13 mouse cellular contexts compared by ENCODE assay signal in the genomic region with DNA sequence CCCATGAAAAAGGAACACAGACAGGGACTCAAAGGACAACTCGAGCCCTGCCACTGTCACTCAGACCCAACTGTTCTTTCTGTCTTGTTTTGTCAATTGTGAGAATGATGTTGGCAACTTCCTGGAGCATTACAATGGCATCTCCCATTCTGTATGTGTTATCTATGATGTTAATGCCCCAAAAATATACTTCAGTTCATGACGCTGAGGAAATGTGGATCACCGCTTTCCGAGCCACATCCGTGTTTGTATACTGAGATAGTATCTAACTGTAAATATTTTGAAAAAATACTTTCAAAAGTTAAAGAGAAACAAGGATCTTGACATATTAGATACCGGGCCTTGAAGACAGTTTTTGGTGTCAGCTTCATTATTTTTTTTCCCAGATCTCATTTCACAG. TPM values are rescaled to one million over a fixed set of nuclear protein-coding genes. Genes with fewer than 3 reads are reported as not detected.
DNase-seq lines count a peak whose midpoint lies in the region; ATAC-seq and TF ChIP-seq lines count a peak whose summit lies in the region.
"Had no signal": no experiment of that assay in that cellular context is flagged by ENCODE, and none has a peak within 500 bp of the region (broad histone marks: within the 10 kb centered on the region; RNA-seq: fewer than 3 reads in every experiment).

No protein-coding gene starts in this region.

- no peak overlapping the region for H3K27ac ChIP-seq in heart, postnatal 0 days (ENCODE audit: low read depth)
- no peak overlapping the region for H3K27ac ChIP-seq in midbrain, embryonic 12.5 days (replicated peaks)
- no peak overlapping the region for H3K27ac ChIP-seq in midbrain, embryonic 15.5 days
- H3K27ac ChIP-seq in forebrain, embryonic 14.5 days (ENCODE audit: low read depth, low read length): no peak overlapping the region
- no peak overlapping the region for H3K27ac ChIP-seq in stomach, embryonic 15.5 days
- no peak overlapping the region for H3K27ac ChIP-seq in thymus, adult 2 months (ENCODE audit: control insufficient read depth, insufficient read depth, low read length)
- H3K27ac ChIP-seq: embryonic facial prominence, embryonic 15.5 days; layer of hippocampus, adult 2 months; neural tube, embryonic 13.5 days had no signal

- DNase-seq in heart, postnatal 0 days (ENCODE audit: low spot score): no peak
- no peak for DNase-seq in heart, postnatal 4 days
- no peak for DNase-seq in forebrain, embryonic 14.5 days (ENCODE audit: low spot score)
- DNase-seq in thymus, adult 2 months: no peak
- DNase-seq: lung, adult 2 months; thymus, postnatal 14 days had no signal

- no peaks in the 10 kb centered on the region for H3K27me3 ChIP-seq in heart, postnatal 0 days (ENCODE audit: control insufficient read depth, insufficient read depth, low read length)
- H3K27me3 ChIP-seq in midbrain, embryonic 12.5 days: no peaks in the 10 kb centered on the region
- H3K27me3 ChIP-seq in midbrain, embryonic 15.5 days (replicated peaks): no peaks in the 10 kb centered on the region
- H3K27me3 ChIP-seq in forebrain, embryonic 14.5 days (replicated peaks; ENCODE audit: control insufficient read depth, insufficient read depth, low read length): no peaks in the 10 kb centered on the region
- no peaks in the 10 kb centered on the region for H3K27me3 ChIP-seq in stomach, embryonic 15.5 days (replicated peaks)
- H3K27me3 ChIP-seq in thymus, adult 2 months (ENCODE audit: control insufficient read depth, insufficient read depth, low read length): no peaks in the 10 kb centered on the region
- H3K27me3 ChIP-seq: embryonic facial prominence, embryonic 15.5 days; neural tube, embryonic 13.5 days had no signal

- TF ChIP-seq CTCF in heart, postnatal 0 days (IDR thresholded peaks at IDR 0.05; ENCODE audit: low read depth): no peak
- TF ChIP-seq CTCF in thymus, adult 2 months (IDR thresholded peaks at IDR 0.05; ENCODE audit: borderline replicate concordance, control insufficient read depth, extremely low read depth, insufficient read depth, low read length, poor library complexity): no peak

- peaks cover 8% of the 10 kb centered on the region for H3K4me1 ChIP-seq in heart, postnatal 0 days (ENCODE audit: control insufficient read depth, insufficient read depth)
- H3K4me1 ChIP-seq in midbrain, embryonic 12.5 days: peaks cover 35% of the 10 kb centered on the region
- peaks cover 16% of the 10 kb centered on the region for H3K4me1 ChIP-seq in midbrain, embryonic 15.5 days
- H3K4me1 ChIP-seq in forebrain, embryonic 14.5 days (ENCODE audit: control insufficient read depth, insufficient read depth, low read length): peaks cover 4% of the 10 kb centered on the region; the same call in 1 of the 2 replicates
- H3K4me1 ChIP-seq in stomach, embryonic 15.5 days: peaks cover 20% of the 10 kb centered on the region
- H3K4me1 ChIP-seq in thymus, adult 2 months (replicated peaks; ENCODE audit: control insufficient read depth, insufficient read depth, low read length): peaks cover 7% of the 10 kb centered on the region

- H3K4me3 ChIP-seq in heart, postnatal 0 days (ENCODE audit: low read depth, low read length): peak overlapping the region; percentile 80; the same call in 1 of the 2 replicates
- H3K4me3 ChIP-seq in midbrain, embryonic 12.5 days: no peak overlapping the region
- H3K4me3 ChIP-seq in midbrain, embryonic 15.5 days: no peak overlapping the region
- no peak overlapping the region for H3K4me3 ChIP-seq in forebrain, embryonic 14.5 days (ENCODE audit: low read depth, low read length)
- no peak overlapping the region for H3K4me3 ChIP-seq in stomach, embryonic 15.5 days (replicated peaks)
- no peak overlapping the region for H3K4me3 ChIP-seq in thymus, adult 2 months (ENCODE audit: control insufficient read depth, insufficient read depth, low read length)
- H3K4me3 ChIP-seq: layer of hippocampus, adult 2 months; neural tube, embryonic 13.5 days had no signal

- H3K36me3 ChIP-seq in heart, postnatal 0 days (replicated peaks; ENCODE audit: control insufficient read depth, insufficient read depth, low read length): peaks cover 44% of the 10 kb centered on the region
- peaks cover 36% of the 10 kb centered on the region for H3K36me3 ChIP-seq in midbrain, embryonic 12.5 days
- H3K36me3 ChIP-seq in midbrain, embryonic 15.5 days (replicated peaks): no peaks in the 10 kb centered on the region
- peaks cover 36% of the 10 kb centered on the region for H3K36me3 ChIP-seq in forebrain, embryonic 14.5 days (ENCODE audit: control insufficient read depth, insufficient read depth, low read length)
- H3K36me3 ChIP-seq in stomach, embryonic 15.5 days: peaks cover 25% of the 10 kb centered on the region
- peaks cover 36% of the 10 kb centered on the region for H3K36me3 ChIP-seq in thymus, adult 2 months (ENCODE audit: control insufficient read depth, insufficient read depth, low read length)

- H3K9ac ChIP-seq in heart, postnatal 0 days (replicated peaks; ENCODE audit: low read depth, low read length): no peak overlapping the region
- no peak overlapping the region for H3K9ac ChIP-seq in midbrain, embryonic 12.5 days (replicated peaks)
- H3K9ac ChIP-seq in midbrain, embryonic 15.5 days: no peak overlapping the region
- H3K9ac ChIP-seq in forebrain, embryonic 14.5 days (ENCODE audit: low read length): no peak overlapping the region
- H3K9ac ChIP-seq in stomach, embryonic 15.5 days: no peak overlapping the region
- H3K9ac ChIP-seq: embryonic facial prominence, embryonic 15.5 days; neural tube, embryonic 13.5 days had no signal

- TF ChIP-seq POLR2A in thymus, adult 2 months (IDR thresholded peaks at IDR 0.05; ENCODE audit: control insufficient read depth, extremely low read depth, insufficient read depth, low read length, poor library complexity): no peak

- TF ChIP-seq EP300 in heart, postnatal 0 days (IDR thresholded peaks at IDR 0.05; ENCODE audit: low read depth): no peak

- H3K4me2 ChIP-seq in heart, postnatal 0 days (ENCODE audit: low read depth, low read length): peak overlapping the region; percentile 93; the same call in 1 of the 2 replicates
- H3K4me2 ChIP-seq in midbrain, embryonic 12.5 days (replicated peaks): peak overlapping the region; percentile 86
- H3K4me2 ChIP-seq in midbrain, embryonic 15.5 days: no peak overlapping the region
- peak overlapping the region; percentile 75 for H3K4me2 ChIP-seq in forebrain, embryonic 14.5 days (ENCODE audit: low read length)
- peak overlapping the region; percentile 91; the same call in 1 of the 2 replicates for H3K4me2 ChIP-seq in stomach, embryonic 15.5 days

- no peak for ATAC-seq in heart, postnatal 0 days (ENCODE audit: insufficient read depth, low read depth)
- ATAC-seq in midbrain, embryonic 12.5 days (ENCODE audit: low FRiP score, low read depth): no peak
- no peak for ATAC-seq in midbrain, embryonic 15.5 days (replicated peaks)
- no peak for ATAC-seq in forebrain, embryonic 14.5 days
- ATAC-seq in stomach, embryonic 15.5 days (ENCODE audit: insufficient read depth, low FRiP score, low read depth): no peak
- ATAC-seq in granulocyte monocyte progenitor cell, adult 5-6 weeks (replicated peaks; ENCODE audit: poor library complexity, severe bottlenecking): no peak

- no peaks in the 10 kb centered on the region for H3K9me3 ChIP-seq in heart, postnatal 0 days (replicated peaks; ENCODE audit: control insufficient read depth, low read length)
- H3K9me3 ChIP-seq in midbrain, embryonic 12.5 days: no peaks in the 10 kb centered on the region
- H3K9me3 ChIP-seq in midbrain, embryonic 15.5 days: no peaks in the 10 kb centered on the region
- H3K9me3 ChIP-seq in forebrain, embryonic 14.5 days (replicated peaks; ENCODE audit: control insufficient read depth, low read length): no peaks in the 10 kb centered on the region
- no peaks in the 10 kb centered on the region for H3K9me3 ChIP-seq in stomach, embryonic 15.5 days
- H3K9me3 ChIP-seq: embryonic facial prominence, embryonic 15.5 days; neural tube, embryonic 13.5 days had no signal

- 59% methylated on average over 6 of the region's 6 CpGs for WGBS in heart, postnatal 0 days
- 90% methylated on average over 6 of the region's 6 CpGs for WGBS in midbrain, embryonic 12.5 days
- 90% methylated on average over 6 of the region's 6 CpGs for WGBS in midbrain, embryonic 15.5 days
- 85% methylated on average over 6 of the region's 6 CpGs for WGBS in forebrain, embryonic 14.5 days
- WGBS in stomach, embryonic 15.5 days: 66% methylated on average over 6 of the region's 6 CpGs
- 93% methylated on average over 6 of the region's 6 CpGs for WGBS in thymus, adult 2 months

RNA-seq across cellular contexts. Expression of a gene that starts 1.9 kb away (rescaled TPM):
- 11.1 and 11.2 TPM in 2 replicates for total RNA-seq in heart, postnatal 0 days (2014; rRNA removed; ENCODE audit: low replicate concordance)
- 23.2 and 26.7 TPM in 2 replicates for polyA plus RNA-seq in heart, postnatal 0 days (2015; fragmentation: Nextera tagmentation; extraction: Ambion mirVana)
- 10 to 100 TPM; 49.5 to 65.6 TPM for total RNA-seq in heart, postnatal 4 days (2021)
- polyA plus RNA-seq in midbrain, embryonic 12.5 days (2016; fragmentation: Nextera tagmentation; extraction: Ambion mirVana): 125 and 128 TPM in 2 replicates
- polyA plus RNA-seq in midbrain, embryonic 15.5 days (2015; fragmentation: Nextera tagmentation; extraction: Ambion mirVana): 12.0 and 18.7 TPM in 2 replicates
- 43.6 and 50.5 TPM in 2 replicates for polyA plus RNA-seq in forebrain, embryonic 14.5 days (2014; fragmentation: Nextera tagmentation; extraction: Ambion mirVana)
- polyA plus RNA-seq in stomach, embryonic 15.5 days (2015; fragmentation: Nextera tagmentation; extraction: Ambion mirVana): 72.1 and 78.4 TPM in 2 replicates
- 8.2 and 25.2 TPM in 2 replicates for total RNA-seq in granulocyte monocyte progenitor cell, adult 5-6 weeks (2014; fragmentation: Nextera tagmentation)
- total RNA-seq in granulocyte monocyte progenitor cell, adult 5-6 weeks (2017): 39.1 and 42.3 TPM in 2 replicates
- 10.3 and 10.8 TPM in 2 replicates for polyA plus RNA-seq in thymus, adult 2 months (2012; rRNA removed)

RNA-seq across cellular contexts. Expression of a gene that starts 42.0 kb away (rescaled TPM):
- 23.5 and 24.5 TPM in 2 replicates for total RNA-seq in heart, postnatal 0 days (2014; rRNA removed; ENCODE audit: low replicate concordance)
- 4.2 TPM in 2 replicates for polyA plus RNA-seq in heart, postnatal 0 days (2015; fragmentation: Nextera tagmentation; extraction: Ambion mirVana)
- total RNA-seq in heart, postnatal 4 days (2021): 10 to 100 TPM; 31.0 to 33.3 TPM
- polyA plus RNA-seq in midbrain, embryonic 12.5 days (2016; fragmentation: Nextera tagmentation; extraction: Ambion mirVana): 4.0 and 4.3 TPM in 2 replicates
- 1.5 and 2.1 TPM in 2 replicates for polyA plus RNA-seq in midbrain, embryonic 15.5 days (2015; fragmentation: Nextera tagmentation; extraction: Ambion mirVana)
- polyA plus RNA-seq in forebrain, embryonic 14.5 days (2014; fragmentation: Nextera tagmentation; extraction: Ambion mirVana): 1.1 and 1.7 TPM in 2 replicates
- 7.6 and 10.0 TPM in 2 replicates for polyA plus RNA-seq in stomach, embryonic 15.5 days (2015; fragmentation: Nextera tagmentation; extraction: Ambion mirVana)
- total RNA-seq in granulocyte monocyte progenitor cell, adult 5-6 weeks (2014; fragmentation: Nextera tagmentation): 0.09 TPM in 1 of 2 replicates, not detected in the other
- 0.22 and 0.88 TPM in 2 replicates for total RNA-seq in granulocyte monocyte progenitor cell, adult 5-6 weeks (2017)
- polyA plus RNA-seq in thymus, adult 2 months (2012; rRNA removed): 17.8 and 19.5 TPM in 2 replicates
